Mouse (Mus musculus): ENCODE results near the gene Ralb. TPM values are rescaled to one million over a fixed set of nuclear protein-coding genes. Genes with fewer than 3 reads are reported as not detected.
A peak's percentile ranks its signal among the peaks of the same experiment; 100 is the strongest.

Ralb gene
- polyA plus RNA-seq, 1 experiment from 2014 or later = 85.5 TPM

DNA sequence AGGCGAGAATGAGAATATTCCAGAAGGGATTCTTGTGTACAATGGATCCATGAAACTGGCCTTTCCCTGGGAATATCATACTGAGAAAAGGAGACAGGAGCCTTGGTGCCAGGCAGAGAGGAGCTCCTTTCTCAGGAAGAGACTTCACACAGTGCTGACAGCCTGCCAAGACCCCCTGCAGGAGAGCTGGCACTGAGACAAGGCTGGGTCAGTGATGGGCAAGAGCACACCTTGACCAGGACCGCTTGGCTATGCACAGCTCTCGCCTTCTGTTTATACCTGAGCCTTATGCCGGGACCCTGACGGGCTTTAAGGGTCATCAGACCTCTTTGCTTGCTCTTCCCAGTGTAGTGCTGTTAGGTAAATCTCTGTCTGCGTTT, 9.2 kb downstream of the Ralb start:
- ATAC-seq (ENCODE audit: insufficient number of reproducible peaks, low FRiP score, low TSS enrichment, low read depth) (no peak), DNase-seq (ENCODE audit: low spot score) (no peak)
- Histone ChIP-seq H3K4me1 (ENCODE audit: control insufficient read depth, insufficient read depth, low read length) (peaks cover 8% of the 10 kb centered on the region), H3K4me3 (ENCODE audit: low read depth, low read length) (no peak overlapping the region), H3K4me2 (ENCODE audit: low read depth, severe bottlenecking) (no peak overlapping the region), H3K9ac (ENCODE audit: low read length) (no peak overlapping the region), H3K36me3 (ENCODE audit: control insufficient read depth, insufficient read depth, low read length) (no peaks in the 10 kb centered on the region), H3K9me3 (ENCODE audit: control insufficient read depth, low read length) (no peaks in the 10 kb centered on the region), H3K27me3 (ENCODE audit: control insufficient read depth, insufficient read depth, low read length) (no peaks in the 10 kb centered on the region), H3K27ac (replicated peaks; ENCODE audit: low read depth, low read length) (no peak overlapping the region)
- 88% methylated on average over 6 of the region's 6 CpGs for WGBS

DNA sequence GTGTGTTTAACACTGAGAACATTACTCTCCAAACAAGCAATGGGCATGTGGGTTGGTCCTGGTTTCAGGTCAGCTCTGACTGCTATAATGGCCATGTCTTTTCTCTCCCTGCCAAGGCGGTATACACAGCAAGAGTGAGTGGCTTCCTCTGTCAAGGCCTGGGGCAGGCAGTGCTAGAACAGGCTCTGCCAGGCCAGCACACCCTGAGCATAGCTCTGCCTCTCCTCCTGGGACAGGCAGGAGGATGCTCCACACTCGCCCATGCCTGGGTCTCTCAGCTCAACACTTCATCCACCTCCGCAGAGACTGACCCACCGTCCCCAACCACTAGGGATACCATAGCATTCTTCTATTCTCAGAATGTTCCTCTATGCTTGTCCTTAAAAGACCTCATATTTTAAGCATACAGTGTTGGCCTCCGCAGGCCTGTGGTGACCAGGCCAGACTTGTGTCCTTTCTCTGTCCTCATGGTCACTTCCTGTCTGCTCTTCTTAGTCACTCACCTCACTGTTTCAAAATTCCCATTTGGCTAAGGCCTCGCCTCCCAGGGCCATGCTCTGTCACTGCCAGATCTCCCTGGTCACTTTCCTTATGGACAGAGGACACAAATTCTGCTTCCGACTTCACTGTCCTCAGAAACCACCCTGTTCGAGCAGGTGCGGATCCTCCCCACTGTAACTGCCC, 9.7 kb downstream of the Ralb start:
- no peak overlapping the region for H3K27ac ChIP-seq (replicated peaks; ENCODE audit: low read depth, low read length)
- no peaks in the 10 kb centered on the region for H3K9me3 ChIP-seq (ENCODE audit: control insufficient read depth, low read length)
- H3K36me3 ChIP-seq (ENCODE audit: control insufficient read depth, insufficient read depth, low read length) = no peaks in the 10 kb centered on the region
- WGBS = 92% methylated on average over 9 of the region's 9 CpGs
- H3K27me3 ChIP-seq (ENCODE audit: control insufficient read depth, insufficient read depth, low read length) = no peaks in the 10 kb centered on the region
- DNase-seq (ENCODE audit: low spot score) = no peak
- no peak overlapping the region for H3K4me2 ChIP-seq (ENCODE audit: low read depth, severe bottlenecking)
- H3K4me1 ChIP-seq (ENCODE audit: control insufficient read depth, insufficient read depth, low read length) = peaks cover 10% of the 10 kb centered on the region
- H3K4me3 ChIP-seq (ENCODE audit: low read depth, low read length) = no peak overlapping the region
- no peak overlapping the region for H3K9ac ChIP-seq (ENCODE audit: low read length)
- no peak for ATAC-seq (ENCODE audit: insufficient number of reproducible peaks, low FRiP score, low TSS enrichment, low read depth)

DNA sequence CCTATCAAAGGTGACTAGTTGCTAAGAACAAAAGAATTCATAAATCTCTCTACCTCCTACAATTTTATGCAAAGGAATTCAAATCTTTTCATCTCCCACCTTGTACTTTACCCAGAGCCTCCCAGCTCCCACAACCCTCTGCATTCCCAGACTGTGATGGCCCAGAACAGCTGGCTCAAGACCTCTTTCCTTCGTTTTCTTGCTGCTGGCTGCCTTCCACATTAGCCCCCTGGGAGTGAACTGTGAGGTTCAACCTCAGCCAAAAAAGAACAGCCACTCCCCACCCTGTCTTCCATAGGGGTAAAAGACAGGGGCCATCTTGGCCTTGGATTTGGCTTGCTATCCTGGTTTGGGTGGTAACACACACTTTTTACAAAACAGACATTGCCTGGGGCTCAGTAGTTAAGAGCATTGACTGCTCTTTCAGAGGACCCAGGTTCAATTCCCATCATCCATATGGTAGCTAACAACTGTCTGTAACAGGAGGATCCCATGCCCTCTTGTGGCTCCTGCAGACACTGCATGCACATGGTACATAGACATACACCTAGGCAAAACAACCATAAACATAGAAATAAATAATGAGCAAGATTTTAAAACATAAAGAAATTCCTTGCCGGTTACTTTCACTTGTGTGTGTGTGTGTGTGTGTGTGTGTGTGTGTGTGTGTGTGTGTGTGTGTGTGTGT, 10.4 kb downstream of the Ralb start:
- ATAC-seq (ENCODE audit: insufficient number of reproducible peaks, low FRiP score, low TSS enrichment, low read depth) (no peak), DNase-seq (ENCODE audit: low spot score) (no peak)
- H3K4me2 ChIP-seq (ENCODE audit: low read depth, severe bottlenecking) = no peak overlapping the region
- no peak overlapping the region for H3K9ac ChIP-seq (ENCODE audit: low read length)
- peaks cover 10% of the 10 kb centered on the region for H3K4me1 ChIP-seq (ENCODE audit: control insufficient read depth, insufficient read depth, low read length)
- 76% methylated on average over 2 of the region's 2 CpGs for WGBS
- no peaks in the 10 kb centered on the region for H3K36me3 ChIP-seq (ENCODE audit: control insufficient read depth, insufficient read depth, low read length)
- H3K27ac ChIP-seq (replicated peaks; ENCODE audit: low read depth, low read length) = no peak overlapping the region
- H3K9me3 ChIP-seq (ENCODE audit: control insufficient read depth, low read length) = no peaks in the 10 kb centered on the region
- H3K27me3 ChIP-seq (ENCODE audit: control insufficient read depth, insufficient read depth, low read length) = no peaks in the 10 kb centered on the region
- no peak overlapping the region for H3K4me3 ChIP-seq (ENCODE audit: low read depth, low read length)

DNA sequence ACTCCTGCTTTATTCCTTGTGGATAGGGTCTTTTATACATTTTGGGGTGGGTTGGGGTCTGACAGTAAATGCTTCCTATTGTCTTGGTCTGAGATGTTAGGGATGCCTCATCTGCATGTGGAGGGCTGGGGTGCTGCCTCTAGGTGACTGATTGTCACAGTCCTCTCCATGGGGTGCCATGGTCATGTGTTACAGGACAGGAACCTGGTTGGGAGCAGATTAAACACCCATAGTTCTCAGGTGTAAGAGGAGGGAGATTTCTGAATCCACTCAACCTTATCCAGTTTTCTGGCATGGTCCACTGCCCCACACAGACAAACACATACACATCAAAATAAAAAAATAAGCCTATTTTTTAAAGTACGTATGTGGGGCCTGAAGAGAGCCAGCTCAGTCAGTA, 12.1 kb downstream of the Ralb start:
- WGBS = 74% methylated on average over 1 of the region's 1 CpGs
- H3K4me1 ChIP-seq (ENCODE audit: control insufficient read depth, insufficient read depth, low read length) = peaks cover 13% of the 10 kb centered on the region
- no peaks in the 10 kb centered on the region for H3K27me3 ChIP-seq (ENCODE audit: control insufficient read depth, insufficient read depth, low read length)
- ATAC-seq (ENCODE audit: insufficient number of reproducible peaks, low FRiP score, low TSS enrichment, low read depth) (no peak), DNase-seq (ENCODE audit: low spot score) (no peak)
- no peaks in the 10 kb centered on the region for H3K36me3 ChIP-seq (ENCODE audit: control insufficient read depth, insufficient read depth, low read length)
- H3K9me3 ChIP-seq (ENCODE audit: control insufficient read depth, low read length) = no peaks in the 10 kb centered on the region
- H3K4me2 ChIP-seq (ENCODE audit: low read depth, severe bottlenecking) = no peak overlapping the region
- no peak overlapping the region for H3K27ac ChIP-seq (replicated peaks; ENCODE audit: low read depth, low read length)
- no peak overlapping the region for H3K4me3 ChIP-seq (ENCODE audit: low read depth, low read length)
- no peak overlapping the region for H3K9ac ChIP-seq (ENCODE audit: low read length)

DNA sequence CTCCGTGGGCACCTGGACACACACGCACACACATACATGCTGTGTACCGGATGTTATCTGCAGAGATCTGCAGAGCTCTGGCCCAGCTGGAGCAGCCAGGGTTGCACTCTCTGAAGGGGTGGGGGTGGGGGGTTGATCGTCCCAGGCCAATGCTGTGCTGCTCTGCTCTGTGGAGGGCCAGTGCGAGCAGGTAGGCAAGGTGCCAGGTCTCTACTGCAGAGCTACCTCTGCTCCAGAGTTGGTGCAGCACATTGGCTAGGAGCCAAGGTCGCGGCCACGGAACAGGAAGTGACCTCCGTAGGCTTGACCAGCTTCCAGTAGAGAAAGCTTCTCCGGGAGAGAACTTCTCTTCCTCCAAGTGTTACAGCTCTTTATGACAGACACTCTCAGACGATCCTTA, 12.5 kb downstream of the Ralb start:
- no peak overlapping the region for H3K4me2 ChIP-seq (ENCODE audit: low read depth, severe bottlenecking)
- H3K4me3 ChIP-seq (ENCODE audit: low read depth, low read length) = no peak overlapping the region
- ATAC-seq (ENCODE audit: insufficient number of reproducible peaks, low FRiP score, low TSS enrichment, low read depth) = 0 out of 2 replicates have a peak, but pooled peaks have one; percentile 36
- no peaks in the 10 kb centered on the region for H3K27me3 ChIP-seq (ENCODE audit: control insufficient read depth, insufficient read depth, low read length)
- no peak overlapping the region for H3K9ac ChIP-seq (ENCODE audit: low read length)
- H3K9me3 ChIP-seq (ENCODE audit: control insufficient read depth, low read length) = no peaks in the 10 kb centered on the region
- H3K36me3 ChIP-seq (ENCODE audit: control insufficient read depth, insufficient read depth, low read length) = no peaks in the 10 kb centered on the region
- H3K27ac ChIP-seq (replicated peaks; ENCODE audit: low read depth, low read length) = no peak overlapping the region
- peaks cover 17% of the 10 kb centered on the region for H3K4me1 ChIP-seq (ENCODE audit: control insufficient read depth, insufficient read depth, low read length)
- DNase-seq (ENCODE audit: low spot score) = no peak
- WGBS = 62% methylated on average over 11 of the region's 11 CpGs

DNA sequence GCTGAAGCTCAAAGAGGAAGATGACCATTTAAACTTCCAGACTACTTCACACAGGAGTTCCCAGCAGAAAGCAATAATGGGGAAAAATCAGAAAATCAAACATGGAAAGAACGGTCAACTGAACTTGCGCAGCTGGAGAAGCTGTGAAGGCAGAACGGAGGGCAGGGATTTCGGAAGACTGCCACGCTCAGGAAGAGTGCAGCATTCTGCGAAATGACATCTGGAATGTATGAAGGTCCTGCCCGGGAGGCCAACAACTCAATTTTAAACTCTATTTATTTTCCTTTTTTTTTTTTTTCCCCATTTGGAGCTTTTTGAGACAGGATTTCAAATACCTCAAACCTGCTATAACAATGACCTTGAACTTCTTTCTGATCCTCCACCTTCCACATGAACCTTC, 13.8 kb downstream of the Ralb start:
- Histone ChIP-seq H3K4me1 (ENCODE audit: control insufficient read depth, insufficient read depth, low read length) (peaks cover 21% of the 10 kb centered on the region), H3K9me3 (ENCODE audit: control insufficient read depth, low read length) (no peaks in the 10 kb centered on the region), H3K4me3 (ENCODE audit: low read depth, low read length) (no peak overlapping the region), H3K4me2 (ENCODE audit: low read depth, severe bottlenecking) (no peak overlapping the region), H3K36me3 (ENCODE audit: control insufficient read depth, insufficient read depth, low read length) (no peaks in the 10 kb centered on the region), H3K9ac (ENCODE audit: low read length) (no peak overlapping the region), H3K27me3 (ENCODE audit: control insufficient read depth, insufficient read depth, low read length) (no peaks in the 10 kb centered on the region), H3K27ac (replicated peaks; ENCODE audit: low read depth, low read length) (no peak overlapping the region)
- ATAC-seq (ENCODE audit: insufficient number of reproducible peaks, low FRiP score, low TSS enrichment, low read depth) = no peak
- DNase-seq (ENCODE audit: low spot score) = no peak
- 48% methylated on average over 7 of the region's 7 CpGs for WGBS

DNA sequence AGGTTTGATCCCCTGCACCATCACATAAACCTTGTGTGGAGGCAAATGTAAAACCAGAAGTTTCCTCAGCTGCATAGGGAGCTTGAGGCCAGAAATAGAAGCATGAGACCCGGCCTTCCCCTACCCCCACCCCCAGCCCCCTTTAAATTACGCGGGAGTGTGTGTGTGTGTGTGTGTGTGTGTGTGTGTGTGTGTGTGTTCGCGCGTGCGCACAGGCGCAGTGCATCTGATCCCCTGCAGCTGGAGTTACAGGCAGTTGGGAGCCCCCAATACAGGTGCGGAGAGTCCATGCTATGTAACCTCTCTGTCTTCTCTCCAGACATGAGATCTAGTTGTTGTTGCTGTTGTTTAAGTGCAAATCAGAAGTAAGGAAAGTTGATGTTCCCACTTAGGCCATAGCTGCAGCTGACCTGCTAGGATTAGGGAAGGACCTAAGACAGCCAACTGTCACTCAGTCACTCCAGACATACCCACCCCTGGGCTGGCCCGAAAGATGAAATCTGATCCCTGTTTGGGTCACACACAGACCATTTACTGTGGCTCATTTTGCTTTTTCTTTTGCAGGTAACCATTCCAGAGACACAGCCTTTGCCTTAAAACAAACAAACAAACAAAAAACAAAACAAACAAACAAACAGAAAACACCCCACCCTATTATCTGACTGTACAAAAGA, 16.5 kb downstream of the Ralb start:
- Histone ChIP-seq H3K9ac (ENCODE audit: low read length) (no peak overlapping the region), H3K27ac (replicated peaks; ENCODE audit: low read depth, low read length) (no peak overlapping the region), H3K9me3 (ENCODE audit: control insufficient read depth, low read length) (no peaks in the 10 kb centered on the region), H3K4me1 (ENCODE audit: control insufficient read depth, insufficient read depth, low read length) (peaks cover 23% of the 10 kb centered on the region), H3K4me3 (ENCODE audit: low read depth, low read length) (no peak overlapping the region), H3K36me3 (ENCODE audit: control insufficient read depth, insufficient read depth, low read length) (no peaks in the 10 kb centered on the region), H3K4me2 (ENCODE audit: low read depth, severe bottlenecking) (no peak overlapping the region), H3K27me3 (ENCODE audit: control insufficient read depth, insufficient read depth, low read length) (no peaks in the 10 kb centered on the region)
- 0 out of 2 replicates have a peak, but pooled peaks have one; percentile 45 for ATAC-seq (ENCODE audit: insufficient number of reproducible peaks, low FRiP score, low TSS enrichment, low read depth)
- no peak for DNase-seq (ENCODE audit: low spot score)
- 51% methylated on average over 10 of the region's 10 CpGs for WGBS

DNA sequence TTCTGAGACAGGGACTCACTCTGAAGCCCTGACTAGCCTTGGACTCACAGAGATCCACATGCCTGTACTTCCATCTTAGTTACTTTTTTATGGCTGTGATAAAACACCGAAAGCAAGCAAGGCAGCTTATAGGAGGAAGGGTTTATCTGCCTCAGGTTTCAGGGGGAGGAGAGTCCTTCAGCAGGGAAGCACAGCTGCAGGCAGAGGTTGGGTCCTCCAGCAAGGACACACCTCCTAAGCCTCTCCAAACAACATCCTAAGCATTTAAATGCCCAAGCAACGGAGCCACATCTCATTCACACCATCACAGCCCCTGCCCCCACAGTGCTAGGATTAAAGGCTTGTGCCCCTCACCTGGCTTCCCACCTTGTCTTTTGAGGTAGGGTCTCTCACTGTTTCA, 18.8 kb downstream of the Ralb start:
- Histone ChIP-seq H3K27ac (replicated peaks; ENCODE audit: low read depth, low read length) (no peak overlapping the region), H3K4me1 (ENCODE audit: control insufficient read depth, insufficient read depth, low read length) (peaks cover 16% of the 10 kb centered on the region), H3K4me3 (ENCODE audit: low read depth, low read length) (no peak overlapping the region), H3K9me3 (ENCODE audit: control insufficient read depth, low read length) (no peaks in the 10 kb centered on the region), H3K4me2 (ENCODE audit: low read depth, severe bottlenecking) (no peak overlapping the region), H3K36me3 (ENCODE audit: control insufficient read depth, insufficient read depth, low read length) (peaks cover 2% of the 10 kb centered on the region; the same call in 1 of the 2 replicates), H3K27me3 (ENCODE audit: control insufficient read depth, insufficient read depth, low read length) (no peaks in the 10 kb centered on the region), H3K9ac (ENCODE audit: low read length) (no peak overlapping the region)
- DNase-seq (ENCODE audit: low spot score) (no peak), ATAC-seq (ENCODE audit: insufficient number of reproducible peaks, low FRiP score, low TSS enrichment, low read depth) (no peak)
- WGBS = 4% methylated on average over 2 of the region's 2 CpGs

Measured in limb, embryonic 11.5 days (tissue).